Mouse (Mus musculus) lung, postnatal 0 days (tissue): ENCODE data around the gene Sart3.

Experiments used
- CTCF ChIP-seq: IDR thresholded peaks from 2 replicates; pipeline ENCODE4 v1.5.1; 2016; ENCODE audit warnings: antibody characterized with exemption, mild to moderate bottlenecking
- EP300 ChIP-seq: IDR thresholded peaks from 2 replicates; pipeline ENCODE4 v1.6.1; 2016; ENCODE audit warnings: antibody characterized with exemption, mild to moderate bottlenecking, control low read depth

GRCm38 (mm10) chr5:113735023-113735344, 37.3 kb downstream of the Sart3 start:
- TF ChIP-seq EP300 = no peak
- no peak for TF ChIP-seq CTCF
